Mouse (Mus musculus) spleen, embryonic (tissue): ENCODE measurements around the gene Ngrn.

Source experiments
- CTCF ChIA-PET: fragments of 350-600 bp; sonication (Branson Sonifier 250); formaldehyde crosslinking; loops from one replicate; lab custom pipeline; 2022; lab: Charles Lee

The Ngrn gene

GRCm38 (mm10) chr7:80297041-80297440 lies 36.0 kb downstream of the Ngrn start:
- CTCF ChIA-PET = no interaction called here

- CTCF ChIA-PET = no interaction called here
Measured at GRCm38 (mm10) chr7:80298754-80299153, 37.7 kb downstream of the Ngrn start.

GRCm38 (mm10) chr7:80299568-80299967 lies 38.6 kb downstream of the Ngrn start:
- CTCF ChIA-PET = no interaction called here

GRCm38 (mm10) chr7:80301522-80301921 lies 40.5 kb downstream of the Ngrn start:
- CTCF ChIA-PET = interaction anchor here (0.6 kb wide), 1 partner anchor 159 kb away, joined by 6 read pairs; no protein-coding TSS in a partner anchor

DNA sequence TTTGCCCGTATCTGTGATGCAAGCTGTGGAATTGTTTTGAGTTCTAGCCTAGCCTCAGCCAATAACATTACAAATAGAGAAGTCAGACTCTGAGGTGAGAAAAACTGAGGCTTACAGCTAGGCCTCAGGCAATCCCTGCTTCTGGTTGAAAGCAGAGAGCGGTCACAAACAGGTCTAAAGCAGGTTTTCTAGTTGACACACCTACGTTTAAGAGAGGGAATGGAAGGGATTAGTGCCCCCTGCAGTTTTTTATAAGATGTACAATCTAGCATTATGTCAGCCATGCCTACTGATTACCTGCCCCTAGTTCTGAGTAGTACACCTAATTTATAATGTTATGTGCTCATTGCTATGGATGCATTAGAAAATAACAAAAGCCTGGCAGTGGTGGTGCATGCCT lies 46.8 kb downstream of the Ngrn start:
- CTCF ChIA-PET = interaction anchor here (0.7 kb wide), 1 partner anchor 355 kb away, joined by 3 read pairs; no protein-coding TSS in a partner anchor

GRCm38 (mm10) chr7:80310771-80311170 lies 49.8 kb downstream of the Ngrn start:
- CTCF ChIA-PET = no interaction called here
